Mouse (Mus musculus) midbrain, embryonic 14.5 days (tissue): ENCODE measurements around the gene Syt7. TPM values are rescaled to one million over a fixed set of nuclear protein-coding genes. Genes with fewer than 3 reads are reported as not detected.
A peak's percentile ranks its signal among the peaks of the same experiment; 100 is the strongest.

Experiments
- ATAC-seq: fragments of 200-750 bp; cut with Nextera tagmentation; 2 replicates; pipeline ENCODE4 v1.8.0; 2017; ENCODE audit warnings: moderate number of reproducible peaks, moderate library complexity; ENCODE audit not compliant: low FRiP score, low TSS enrichment
- DNase-seq: peaks from one replicate; pipeline ENCODE4 v3.0.0-alpha.2; 2015
- H3K27ac ChIP-seq: fragments of 300-500 bp; sonication (generic); replicated peaks from 2 replicates; pipeline ENCODE4 v1.5.1; 2014; ENCODE audit warnings: mild to moderate bottlenecking, low read depth, low read length, moderate library complexity
- H3K27me3 ChIP-seq: fragments of 300-500 bp; sonication (generic); 2 replicates; pipeline ENCODE4 v1.6.1; 2014; ENCODE audit warnings: low read length, control low read depth, mixed read lengths; ENCODE audit not compliant: control insufficient read depth, insufficient read depth
- H3K36me3 ChIP-seq: fragments of 300-500 bp; sonication (generic); 2 replicates; pipeline ENCODE4 v1.6.1; 2014; ENCODE audit warnings: low read length, control low read depth; ENCODE audit not compliant: control insufficient read depth, insufficient read depth
- H3K4me1 ChIP-seq: fragments of 300-500 bp; sonication (generic); 2 replicates; pipeline ENCODE4 v1.6.1; 2014; ENCODE audit warnings: mild to moderate bottlenecking, antibody characterized with exemption, low read length, control low read depth; ENCODE audit not compliant: control insufficient read depth, insufficient read depth
- H3K4me2 ChIP-seq: fragments of 300-500 bp; sonication (generic); 2 replicates; pipeline ENCODE4 v1.6.1; 2014; ENCODE audit warnings: mild to moderate bottlenecking, low read length, moderate library complexity
- H3K4me3 ChIP-seq: fragments of 300-500 bp; sonication (generic); replicated peaks from 2 replicates; pipeline ENCODE4 v1.5.1; 2014; ENCODE audit warnings: low read depth, low read length
- H3K9ac ChIP-seq: fragments of 300-500 bp; sonication (generic); replicated peaks from 2 replicates; pipeline ENCODE4 v1.6.1; 2014; ENCODE audit warnings: mild to moderate bottlenecking, low read length, moderate library complexity
- H3K9me3 ChIP-seq: fragments of 300-500 bp; sonication (generic); 2 replicates; pipeline ENCODE4 v1.6.1; 2016; ENCODE audit warnings: low read length, control low read depth, mixed read lengths; ENCODE audit not compliant: control insufficient read depth
- WGBS: fragments of 180-500 bp; shearing (Covaris S2); extraction: QIAGEN DNeasy Blood & Tissue Kit; methylation state at CpG from one replicate; pipeline ENCODE4 v1.1.7; 2014; 5-methylcytosine and 5-hydroxymethylcytosine counted together
- polyA plus RNA-seq: library from polyadenylated mRNA; unstranded; fragments of >200 nt; fragmentation: Nextera tagmentation; extraction: Ambion mirVana; gene quantifications from 2 replicates; pipeline ENCODE4 v1.2.1, GENCODE M21; 2014

Syt7 gene
- polyA plus RNA-seq, 1 experiment from 2014 or later: 10.1 TPM

GRCm38 (mm10) chr19:10425484-10426270, 36.8 kb downstream of the Syt7 start:
- H3K9ac ChIP-seq: 0 out of 2 replicates have a peak overlapping the region, but pooled peaks have one; percentile 3
- 34% methylated on average over 13 of the region's 13 CpGs for WGBS
- H3K9me3 ChIP-seq: no peaks in the 10 kb centered on the region
- peaks cover 24% of the 10 kb centered on the region for H3K4me1 ChIP-seq
- H3K27ac ChIP-seq: 0 out of 2 replicates have a peak overlapping the region, but pooled peaks have one; percentile 32
- DNase-seq (no peak), ATAC-seq (no peak)
- no peak overlapping the region for H3K4me2 ChIP-seq
- H3K27me3 ChIP-seq: no peaks in the 10 kb centered on the region
- peaks cover 6% of the 10 kb centered on the region; the same call in 1 of the 2 replicates for H3K36me3 ChIP-seq
- H3K4me3 ChIP-seq: no peak overlapping the region

GRCm38 (mm10) chr19:10426312-10426711, 37.4 kb downstream of the Syt7 start:
- Histone ChIP-seq H3K4me3 (no peak overlapping the region), H3K4me2 (no peak overlapping the region), H3K27ac (0 out of 2 replicates have a peak overlapping the region, but pooled peaks have one; percentile 32), H3K4me1 (peaks cover 21% of the 10 kb centered on the region), H3K9me3 (no peaks in the 10 kb centered on the region), H3K27me3 (no peaks in the 10 kb centered on the region), H3K36me3 (peaks cover 6% of the 10 kb centered on the region; the same call in 1 of the 2 replicates), H3K9ac (no peak overlapping the region)
- no peak for ATAC-seq
- DNase-seq: no peak
- 38% methylated on average over 25 of the region's 25 CpGs for WGBS

- Histone ChIP-seq H3K9ac (no peak overlapping the region), H3K36me3 (peaks cover 6% of the 10 kb centered on the region; the same call in 1 of the 2 replicates), H3K4me1 (peaks cover 25% of the 10 kb centered on the region), H3K4me2 (no peak overlapping the region), H3K4me3 (no peak overlapping the region), H3K9me3 (no peaks in the 10 kb centered on the region), H3K27ac (no peak overlapping the region), H3K27me3 (no peaks in the 10 kb centered on the region)
- 64% methylated on average over 6 of the region's 6 CpGs for WGBS
- no peak for DNase-seq
- no peak for ATAC-seq
Measured at GRCm38 (mm10) chr19:10426793-10427192, 37.9 kb downstream of the Syt7 start.

- H3K27me3 ChIP-seq: no peaks in the 10 kb centered on the region
- 82% methylated on average over 9 of the region's 9 CpGs for WGBS
- H3K4me3 ChIP-seq: no peak overlapping the region
- H3K4me2 ChIP-seq: no peak overlapping the region
- no peak overlapping the region for H3K9ac ChIP-seq
- no peak overlapping the region for H3K27ac ChIP-seq
- H3K9me3 ChIP-seq: no peaks in the 10 kb centered on the region
- H3K4me1 ChIP-seq: peaks cover 19% of the 10 kb centered on the region
- H3K36me3 ChIP-seq: peaks cover 6% of the 10 kb centered on the region; the same call in 1 of the 2 replicates
- DNase-seq (no peak), ATAC-seq (no peak)
Measured at GRCm38 (mm10) chr19:10427431-10427830, 38.5 kb downstream of the Syt7 start.

GRCm38 (mm10) chr19:10429371-10429770, 40.5 kb downstream of the Syt7 start:
- 96% methylated on average over 8 of the region's 8 CpGs for WGBS
- ATAC-seq: no peak

GRCm38 (mm10) chr19:10431410-10431809, 42.5 kb downstream of the Syt7 start:
- Histone ChIP-seq H3K9me3 (no peaks in the 10 kb centered on the region), H3K4me2 (no peak overlapping the region), H3K27ac (peak overlapping the region; percentile 26; the same call in 1 of the 2 replicates), H3K9ac (no peak overlapping the region), H3K4me3 (no peak overlapping the region), H3K36me3 (peaks cover 6% of the 10 kb centered on the region; the same call in 1 of the 2 replicates), H3K4me1 (0 out of 2 replicates have a peak, but pooled peaks cover 6% of the 10 kb centered on the region), H3K27me3 (no peaks in the 10 kb centered on the region)
- no peak for ATAC-seq
- DNase-seq: no peak
- WGBS: 36% methylated on average over 3 of the region's 3 CpGs

More at GRCm38 (mm10) chr19:10429371-10429770, 40.5 kb downstream of the Syt7 start:
- Histone ChIP-seq H3K4me2 (no peak overlapping the region), H3K27ac (no peak overlapping the region), H3K9me3 (no peaks in the 10 kb centered on the region), H3K4me3 (no peak overlapping the region), H3K27me3 (no peaks in the 10 kb centered on the region), H3K36me3 (peaks cover 6% of the 10 kb centered on the region; the same call in 1 of the 2 replicates), H3K4me1 (peaks cover 13% of the 10 kb centered on the region; the same call in 1 of the 2 replicates), H3K9ac (no peak overlapping the region)
- DNase-seq: no peak

- peak overlapping the region; percentile 26; the same call in 1 of the 2 replicates for H3K27ac ChIP-seq
- no peak for ATAC-seq
Measured at GRCm38 (mm10) chr19:10431841-10432240, 43.0 kb downstream of the Syt7 start.

GRCm38 (mm10) chr19:10433225-10433624, 44.3 kb downstream of the Syt7 start:
- 80% methylated on average over 7 of the region's 7 CpGs for WGBS
- H3K9ac ChIP-seq: no peak overlapping the region
- 0 out of 2 replicates have a peak, but pooled peaks cover 4% of the 10 kb centered on the region for H3K4me1 ChIP-seq
- no peak overlapping the region for H3K27ac ChIP-seq
- ATAC-seq (no peak), DNase-seq (no peak)
- no peak overlapping the region for H3K4me2 ChIP-seq
- no peak overlapping the region for H3K4me3 ChIP-seq
- H3K36me3 ChIP-seq: peaks cover 3% of the 10 kb centered on the region; the same call in 1 of the 2 replicates
- no peaks in the 10 kb centered on the region for H3K9me3 ChIP-seq
- H3K27me3 ChIP-seq: no peaks in the 10 kb centered on the region

More at GRCm38 (mm10) chr19:10431841-10432240, 43.0 kb downstream of the Syt7 start:
- H3K4me1 ChIP-seq: 0 out of 2 replicates have a peak, but pooled peaks cover 4% of the 10 kb centered on the region
- no peak overlapping the region for H3K9ac ChIP-seq
- no peaks in the 10 kb centered on the region for H3K27me3 ChIP-seq
- H3K9me3 ChIP-seq: no peaks in the 10 kb centered on the region
- H3K36me3 ChIP-seq: peaks cover 6% of the 10 kb centered on the region; the same call in 1 of the 2 replicates
- no peak overlapping the region for H3K4me3 ChIP-seq
- H3K4me2 ChIP-seq: no peak overlapping the region
- no peak for DNase-seq
- WGBS: 48% methylated on average over 4 of the region's 4 CpGs
